Mouse (Mus musculus): Measurements from ENCODE around the gene Adam11.

GRCm38 (mm10) chr11:102712411-102712810, 48.8 kb upstream of the Adam11 start:
- TF ChIP-seq CTCF (IDR thresholded peaks at IDR 0.05; ENCODE audit: low read depth): no peak
- no peak for TF ChIP-seq EP300 (IDR thresholded peaks at IDR 0.05; ENCODE audit: low read depth)
